ENCODE assay signal across 10 mouse cellular contexts in the genomic region with DNA sequence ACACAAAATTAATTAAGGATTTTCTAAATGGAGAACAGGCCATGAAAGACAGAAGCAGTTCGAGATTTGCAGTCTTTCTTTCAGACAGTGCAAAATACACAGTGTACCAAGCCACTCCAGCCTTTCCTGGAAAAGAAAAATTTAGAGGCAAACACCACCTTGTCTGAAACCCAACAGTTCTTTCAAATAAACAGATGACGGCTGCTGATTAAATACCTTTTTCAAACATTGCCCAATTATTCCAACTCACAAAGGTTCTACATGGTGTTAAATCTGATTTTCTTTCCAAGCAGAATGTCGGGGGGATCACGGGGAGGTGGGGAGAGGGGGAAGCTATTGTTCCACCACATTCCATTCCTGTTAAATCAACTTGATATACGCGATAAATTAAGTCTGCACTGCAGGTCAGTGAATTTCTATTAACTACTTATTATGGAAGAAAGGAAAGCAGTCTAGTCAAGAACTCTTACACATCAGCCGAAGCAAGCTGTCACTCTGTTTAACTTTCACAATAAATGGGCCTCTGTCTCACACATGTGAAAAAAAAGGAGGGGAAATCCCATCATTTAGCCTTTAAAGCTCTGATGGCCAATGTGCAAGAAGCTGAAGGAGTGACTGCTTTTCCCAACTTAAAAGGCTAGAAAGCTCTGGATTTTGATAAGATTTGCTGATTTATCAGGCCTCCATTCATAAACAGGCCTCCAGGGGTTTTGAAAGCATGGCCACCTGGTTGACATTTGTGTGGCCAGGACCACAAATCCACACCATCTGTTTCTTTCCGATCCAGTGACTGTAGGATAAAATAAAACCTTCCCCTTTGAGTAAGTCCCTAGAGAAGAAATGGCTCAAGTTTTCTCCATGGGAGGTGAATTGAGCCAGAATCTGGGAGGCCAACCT.
DNase-seq lines count a peak whose midpoint lies in the region; ATAC-seq lines count a peak whose summit lies in the region.
"Had no signal": no experiment of that assay in that cellular context is flagged by ENCODE, and none has a peak within 500 bp of the region (broad histone marks: within the 10 kb centered on the region; RNA-seq: fewer than 3 reads in every experiment).

No protein-coding gene starts in this region.

- 12% methylated on average over 8 of the region's 8 CpGs for WGBS in embryonic facial prominence, embryonic 10.5 days
- WGBS in hindbrain, embryonic 14.5 days = 5% methylated on average over 8 of the region's 8 CpGs

- peak; percentile 1 for DNase-seq in cerebellum, adult 9-10 months
- DNase-seq in cerebellum, adult 18-20 months = no peak
- peak; percentile 65 for DNase-seq in embryonic facial prominence, embryonic 10.5 days (ENCODE audit: low spot score)
- peak; percentile 26 for DNase-seq in hindbrain, embryonic 14.5 days (ENCODE audit: low spot score)
- peak; percentile 37 for DNase-seq in neural tube, embryonic 10.5 days (ENCODE audit: extremely low spot score, low spot score)
- no peak for DNase-seq in thymus, postnatal 0 days (ENCODE audit: low spot score)
- no peak for DNase-seq in frontal cortex, postnatal 36 days (ENCODE audit: low spot score in 2 of 2)
- no peak for DNase-seq in spleen, postnatal 10 days (ENCODE audit: low spot score in 2 of 2)
- DNase-seq: cerebellum, adult 11 months had no signal

- no peaks in the 10 kb centered on the region for H3K36me3 ChIP-seq in embryonic facial prominence, embryonic 10.5 days (replicated peaks)
- H3K36me3 ChIP-seq in hindbrain, embryonic 14.5 days (replicated peaks; ENCODE audit: control insufficient read depth, insufficient read depth) = no peaks in the 10 kb centered on the region

- H3K4me3 ChIP-seq in embryonic facial prominence, embryonic 10.5 days = no peak overlapping the region
- no peak overlapping the region for H3K4me3 ChIP-seq in hindbrain, embryonic 14.5 days (replicated peaks; ENCODE audit: low read length)

- no peak overlapping the region for H3K9ac ChIP-seq in hindbrain, embryonic 14.5 days
- H3K9ac ChIP-seq: liver, embryonic 14.5 days had no signal

- H3K4me1 ChIP-seq in embryonic facial prominence, embryonic 10.5 days = peaks cover 32% of the 10 kb centered on the region
- H3K4me1 ChIP-seq in hindbrain, embryonic 14.5 days (replicated peaks; ENCODE audit: control insufficient read depth, insufficient read depth, low read length) = peaks cover 20% of the 10 kb centered on the region

- H3K27ac ChIP-seq in embryonic facial prominence, embryonic 10.5 days (replicated peaks) = peak overlapping the region; percentile 74
- H3K27ac ChIP-seq in hindbrain, embryonic 14.5 days = peak overlapping the region; percentile 57; the same call in 1 of the 2 replicates
- H3K27ac ChIP-seq: liver, embryonic 14.5 days had no signal

- no peaks in the 10 kb centered on the region for H3K27me3 ChIP-seq in embryonic facial prominence, embryonic 10.5 days (replicated peaks; ENCODE audit: low read depth, poor library complexity, severe bottlenecking)
- no peaks in the 10 kb centered on the region for H3K27me3 ChIP-seq in hindbrain, embryonic 14.5 days (ENCODE audit: control insufficient read depth, insufficient read depth, low read length)

- H3K9me3 ChIP-seq in embryonic facial prominence, embryonic 10.5 days = no peaks in the 10 kb centered on the region
- H3K9me3 ChIP-seq in hindbrain, embryonic 14.5 days (ENCODE audit: control insufficient read depth, low read length) = no peaks in the 10 kb centered on the region

- H3K4me2 ChIP-seq in hindbrain, embryonic 14.5 days (replicated peaks) = peak overlapping the region; percentile 34

- ATAC-seq in hindbrain, embryonic 14.5 days (ENCODE audit: low FRiP score) = peak; percentile 51; the same call in 1 of the 2 replicates

Comparison
In these comparisons a context has a peak if more than half of its experiments do, and no peak if none do; other contexts are left out.
1. DNase-seq: peak in cerebellum, adult 9-10 months (single experiment), embryonic facial prominence, embryonic 10.5 days (single experiment), hindbrain, embryonic 14.5 days (single experiment) and neural tube, embryonic 10.5 days (single experiment); none in cerebellum, adult 18-20 months (0 of 2), thymus, postnatal 0 days (single experiment), frontal cortex, postnatal 36 days (0 of 2) and spleen, postnatal 10 days (0 of 2).